Mouse (Mus musculus): Measurements from ENCODE around the gene Snrnp40.

Gene Snrnp40

DNA sequence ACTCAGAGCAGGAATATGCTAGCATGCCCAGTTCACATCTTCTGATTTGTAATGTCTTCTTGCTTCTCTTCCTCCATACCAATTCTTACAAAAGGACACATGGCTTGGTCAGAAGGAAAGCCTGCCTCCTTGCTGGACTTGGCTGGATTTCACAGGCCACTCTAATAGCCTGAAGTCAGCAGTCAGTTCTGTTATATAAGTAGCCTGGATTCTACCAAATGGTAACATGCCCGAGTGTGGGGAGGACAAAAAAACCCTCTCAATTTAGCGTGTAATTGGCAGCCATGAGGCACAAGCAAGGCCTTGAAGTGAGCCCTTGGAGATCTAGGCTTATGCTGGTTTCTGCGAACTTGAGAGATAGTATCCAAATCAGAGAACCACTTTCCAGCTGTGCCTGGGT, 27.3 kb downstream of the Snrnp40 start:
- DNase-seq: no peak

DNA sequence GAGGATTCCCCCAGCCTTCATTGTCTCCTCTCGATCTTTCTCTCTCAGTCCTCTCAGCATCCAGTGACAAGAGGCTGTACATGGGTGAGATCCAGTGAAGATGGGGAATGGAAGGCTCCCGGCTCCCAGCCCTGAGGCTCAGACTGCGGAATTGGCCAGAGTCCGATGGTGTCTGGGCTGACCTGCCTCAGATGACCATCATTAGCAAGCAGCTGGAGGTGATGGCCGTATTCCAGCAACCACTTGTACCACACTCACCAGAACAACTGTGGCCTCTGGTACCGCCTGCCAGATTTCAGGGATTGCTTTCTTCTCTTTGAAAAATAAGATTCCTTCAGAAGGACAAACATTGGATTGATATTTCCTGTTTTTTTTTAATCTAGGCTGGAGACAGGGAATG, 29.6 kb downstream of the Snrnp40 start:
- peak; percentile 15 for DNase-seq

DNA sequence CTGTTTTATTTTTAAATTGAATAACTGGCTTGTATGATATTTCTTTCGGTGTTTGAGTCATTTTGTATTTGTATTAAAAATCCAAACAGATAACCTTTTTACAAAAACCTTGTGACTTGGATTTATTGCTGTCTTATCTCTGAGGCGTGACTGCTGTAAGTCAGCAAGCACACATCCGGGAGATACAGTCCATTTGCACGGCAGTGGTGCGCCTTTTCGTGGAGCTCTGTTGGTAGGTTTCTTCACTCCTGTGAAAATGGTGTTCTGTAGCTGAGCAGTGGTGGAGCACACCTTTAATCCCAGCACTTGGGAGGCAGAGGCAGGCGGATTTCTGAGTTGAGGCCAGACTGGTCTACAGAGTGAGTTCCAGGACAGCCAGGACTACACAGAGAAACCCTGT, 30.0 kb downstream of the Snrnp40 start:
- no peak for DNase-seq

DNA sequence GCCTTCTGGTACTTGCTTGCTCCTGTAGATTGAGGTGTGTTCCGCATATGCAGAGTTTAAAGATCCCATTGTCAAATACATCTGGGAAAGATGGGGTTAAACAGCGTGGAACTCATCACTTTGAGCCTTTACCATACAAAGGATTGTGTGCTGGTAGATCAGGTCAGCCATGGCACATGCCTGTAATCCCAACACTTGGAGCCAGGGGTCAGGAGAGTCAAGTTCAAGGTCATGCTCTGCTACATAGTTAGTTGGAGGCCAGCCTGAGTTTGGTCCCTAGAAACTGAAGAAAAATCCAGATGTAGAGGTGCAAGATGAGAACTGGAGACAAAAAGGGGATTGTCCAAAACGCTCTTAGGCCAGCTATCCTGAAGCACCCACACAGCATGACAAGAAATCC, 31.3 kb downstream of the Snrnp40 start:
- DNase-seq: no peak
